Mouse (Mus musculus): ENCODE measurements around the gene 1810055G02Rik.

- TF ChIP-seq CTCF (IDR thresholded peaks at IDR 0.05; ENCODE audit: low read depth, low read length) (0 out of 2 replicates have a peak, but pooled peaks have one; percentile 9), GATA2 (IDR thresholded peaks at IDR 0.05; ENCODE audit: borderline replicate concordance, low read depth, low read length) (no peak), TAL1 (conservative IDR thresholded peaks at IDR 0.05; ENCODE audit: low read depth, low read length) (no peak), GATA1 (IDR thresholded peaks at IDR 0.05; ENCODE audit: borderline replicate concordance, low read length) (no peak)
Observed at GRCm38 (mm10) chr19:3723904-3724303, 15.8 kb downstream of the 1810055G02Rik start.

Data from G1E (cell line).